ENCODE assay signal across 23 mouse cellular contexts in the genomic region with DNA sequence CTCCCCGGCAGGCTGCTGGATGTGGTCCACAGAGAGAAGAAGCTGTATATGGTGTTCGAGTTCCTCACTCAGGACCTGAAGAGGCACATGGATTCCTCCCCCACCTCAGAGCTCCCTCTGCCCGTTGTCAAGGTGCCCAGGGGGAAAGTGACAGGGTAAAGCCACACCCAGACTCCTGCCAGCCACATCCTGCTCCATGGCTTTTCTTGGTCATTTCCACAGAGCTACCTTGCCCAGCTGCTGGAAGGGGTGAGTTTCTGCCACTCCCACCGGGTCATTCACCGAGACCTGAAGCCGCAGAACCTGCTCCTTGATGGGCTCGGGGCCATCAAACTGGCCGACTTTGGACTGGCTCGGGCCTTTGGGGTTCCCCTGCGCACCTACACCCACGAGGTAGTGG. TPM values are rescaled to one million over a fixed set of nuclear protein-coding genes. Genes with fewer than 3 reads are reported as not detected.
"Had no signal": no experiment of that assay in that cellular context is flagged by ENCODE, and none has a peak within 500 bp of the region (broad histone marks: within the 10 kb centered on the region; RNA-seq: fewer than 3 reads in every experiment).

No protein-coding gene starts in this region.

- H3K9me3 ChIP-seq: intestine, embryonic 15.5 days; kidney, embryonic 15.5 days; limb, embryonic 15.5 days; midbrain, embryonic 15.5 days; stomach, embryonic 15.5 days had no signal

- H3K9ac ChIP-seq: intestine, embryonic 15.5 days; kidney, embryonic 15.5 days; limb, embryonic 12.5 days; limb, embryonic 15.5 days; liver, embryonic 14.5 days; liver, postnatal 0 days; midbrain, embryonic 12.5 days; midbrain, embryonic 15.5 days; neural tube, embryonic 13.5 days; stomach, embryonic 15.5 days had no signal

- H3K4me2 ChIP-seq: intestine, embryonic 15.5 days; kidney, embryonic 15.5 days; limb, embryonic 12.5 days; limb, embryonic 15.5 days; liver, embryonic 11.5 days; midbrain, embryonic 12.5 days; midbrain, embryonic 15.5 days; neural tube, embryonic 13.5 days; stomach, embryonic 15.5 days had no signal

- H3K36me3 ChIP-seq: intestine, embryonic 15.5 days; midbrain, embryonic 12.5 days; midbrain, embryonic 15.5 days had no signal

- H3K27ac ChIP-seq: intestine, embryonic 15.5 days; kidney, embryonic 15.5 days; limb, embryonic 12.5 days; limb, embryonic 15.5 days; liver, embryonic 14.5 days; macrophage; midbrain, embryonic 12.5 days; midbrain, embryonic 15.5 days; neural tube, embryonic 13.5 days; stomach, embryonic 15.5 days had no signal

- DNase-seq: kidney, adult 2 months; kidney, postnatal 36 days; layer of hippocampus, postnatal 36 days; left cerebral cortex, postnatal 4 days; liver, postnatal 0 days; retina, postnatal 1 day; right cerebral cortex, postnatal 25 days; spleen, adult 18-20 months; thymus, adult 2 months; thymus, postnatal 14 days had no signal

- H3K4me3 ChIP-seq: intestine, embryonic 15.5 days; kidney, embryonic 15.5 days; limb, embryonic 12.5 days; limb, embryonic 15.5 days; midbrain, embryonic 12.5 days; midbrain, embryonic 15.5 days; myocyte; neural tube, embryonic 13.5 days; stomach, embryonic 15.5 days had no signal

- ATAC-seq: intestine, embryonic 15.5 days; liver, postnatal 0 days; midbrain, embryonic 15.5 days had no signal

RNA-seq across cellular contexts. Expression of gene Evpl, which starts 21.3 kb away (rescaled TPM):
- total RNA-seq: monocyte, adult 5-6 weeks had no signal
- polyA plus RNA-seq: macrophage had no signal
